In the genomic region with DNA sequence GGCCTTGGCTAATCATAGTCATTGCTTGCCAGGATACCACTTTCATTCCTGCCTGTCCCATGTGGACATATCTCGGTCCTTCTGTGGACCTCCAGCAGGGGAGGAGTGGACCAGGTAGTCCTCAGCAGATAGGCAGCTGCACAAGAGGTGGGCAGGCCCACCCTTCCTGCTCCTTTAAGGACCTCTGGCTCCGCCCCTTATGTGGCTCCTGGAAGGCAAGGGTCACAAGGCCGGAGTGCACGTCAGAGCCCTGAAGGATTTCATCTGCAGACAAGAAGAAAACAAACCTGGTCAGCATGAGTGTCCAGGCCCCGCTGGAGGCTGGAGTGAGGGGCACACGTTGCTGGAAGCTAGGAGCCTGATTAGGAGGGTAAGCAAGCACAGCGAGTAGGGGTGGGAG, we compare ENCODE assay signal across 16 mouse cellular contexts. TPM values are rescaled to one million over a fixed set of nuclear protein-coding genes. Genes with fewer than 3 reads are reported as not detected.
DNase-seq lines count a peak whose midpoint lies in the region; ATAC-seq and TF ChIP-seq lines count a peak whose summit lies in the region.
"Had no signal": no experiment of that assay in that cellular context is flagged by ENCODE, and none has a peak within 500 bp of the region (broad histone marks: within the 10 kb centered on the region; RNA-seq: fewer than 3 reads in every experiment).

No protein-coding gene starts in this region.

- whole genome bisulfite sequencing in midbrain, postnatal 0 days: 67% methylated on average over 7 of the region's 7 CpGs
- 68% methylated on average over 7 of the region's 7 CpGs for WGBS in midbrain, embryonic 11.5 days
- WGBS in kidney, embryonic 15.5 days: 52% methylated on average over 7 of the region's 7 CpGs

- peaks cover 57% of the 10 kb centered on the region for H3K36me3 ChIP-seq in midbrain, postnatal 0 days (ENCODE audit: insufficient read depth, low read length)
- H3K36me3 ChIP-seq in midbrain, embryonic 11.5 days (ENCODE audit: control insufficient read depth, insufficient read depth, low read length): no peaks in the 10 kb centered on the region
- no peaks in the 10 kb centered on the region for H3K36me3 ChIP-seq in kidney, embryonic 15.5 days
- H3K36me3 ChIP-seq: embryonic facial prominence, embryonic 13.5 days had no signal

- H3K27me3 ChIP-seq in midbrain, postnatal 0 days (ENCODE audit: insufficient read depth, low read length): no peaks in the 10 kb centered on the region
- H3K27me3 ChIP-seq in midbrain, embryonic 11.5 days (ENCODE audit: control insufficient read depth, insufficient read depth, low read length): no peaks in the 10 kb centered on the region
- H3K27me3 ChIP-seq in kidney, embryonic 15.5 days: no peaks in the 10 kb centered on the region
- H3K27me3 ChIP-seq: embryonic facial prominence, embryonic 13.5 days had no signal

- DNase-seq in adrenal gland, postnatal 25 days: peak; percentile 9
- DNase-seq in adrenal gland, adult 8-10 months: no peak
- DNase-seq in midbrain, postnatal 0 days (ENCODE audit: low spot score): no peak
- DNase-seq in midbrain, embryonic 11.5 days (ENCODE audit: low spot score, missing footprints): no peak
- no peak for DNase-seq in MN1 (ENCODE audit: low spot score)
- no peak for DNase-seq in thymus, postnatal 4 days
- no peak for DNase-seq in layer of hippocampus, adult 9-10 months (ENCODE audit: low spot score)
- DNase-seq: heart, adult 11 months; thymus, postnatal 36 days had no signal

- no peaks in the 10 kb centered on the region for H3K9me3 ChIP-seq in midbrain, postnatal 0 days (ENCODE audit: low read length)
- H3K9me3 ChIP-seq in midbrain, embryonic 11.5 days (ENCODE audit: control insufficient read depth, low read length): no peaks in the 10 kb centered on the region
- H3K9me3 ChIP-seq in kidney, embryonic 15.5 days (replicated peaks): no peaks in the 10 kb centered on the region
- H3K9me3 ChIP-seq: embryonic facial prominence, embryonic 13.5 days; neural tube, embryonic 13.5 days had no signal

- H3K4me1 ChIP-seq in midbrain, postnatal 0 days (ENCODE audit: insufficient read depth, low read length): no peaks in the 10 kb centered on the region
- no peaks in the 10 kb centered on the region for H3K4me1 ChIP-seq in midbrain, embryonic 11.5 days (ENCODE audit: control insufficient read depth, insufficient read depth, low read length)
- peaks cover 4% of the 10 kb centered on the region; the same call in 1 of the 2 replicates for H3K4me1 ChIP-seq in kidney, embryonic 15.5 days

- ATAC-seq in midbrain, postnatal 0 days (ENCODE audit: low FRiP score): 0 out of 2 replicates have a peak, but pooled peaks have one; percentile 27
- ATAC-seq in midbrain, embryonic 11.5 days (ENCODE audit: low FRiP score): no peak
- ATAC-seq in kidney, embryonic 15.5 days (replicated peaks; ENCODE audit: low FRiP score): 0 out of 2 replicates have a peak, but pooled peaks have one; percentile 33

- no peak overlapping the region for H3K4me3 ChIP-seq in midbrain, postnatal 0 days (ENCODE audit: low read depth, low read length)
- no peak overlapping the region for H3K4me3 ChIP-seq in midbrain, embryonic 11.5 days (ENCODE audit: low read depth, low read length)
- H3K4me3 ChIP-seq in kidney, embryonic 15.5 days (replicated peaks): no peak overlapping the region
- H3K4me3 ChIP-seq: embryonic facial prominence, embryonic 13.5 days; neural tube, embryonic 13.5 days had no signal

- no peak overlapping the region for H3K27ac ChIP-seq in midbrain, postnatal 0 days (ENCODE audit: low read depth, low read length)
- H3K27ac ChIP-seq in midbrain, embryonic 11.5 days (ENCODE audit: low read depth, low read length): no peak overlapping the region
- no peak overlapping the region for H3K27ac ChIP-seq in kidney, embryonic 15.5 days
- H3K27ac ChIP-seq: embryonic facial prominence, embryonic 13.5 days; hindbrain, embryonic 14.5 days; neural tube, embryonic 13.5 days had no signal

- TF ChIP-seq CTCF in midbrain, postnatal 0 days (IDR thresholded peaks at IDR 0.05): no peak

- H3K9ac ChIP-seq in midbrain, postnatal 0 days (replicated peaks; ENCODE audit: low read length, poor library complexity, severe bottlenecking): no peak overlapping the region
- no peak overlapping the region for H3K9ac ChIP-seq in midbrain, embryonic 11.5 days (ENCODE audit: low read length)
- no peak overlapping the region for H3K9ac ChIP-seq in kidney, embryonic 15.5 days
- H3K9ac ChIP-seq: hindbrain, embryonic 14.5 days; neural tube, embryonic 13.5 days had no signal

- no peak overlapping the region for H3K4me2 ChIP-seq in midbrain, postnatal 0 days (ENCODE audit: low read depth, low read length, poor library complexity, severe bottlenecking)
- no peak overlapping the region for H3K4me2 ChIP-seq in midbrain, embryonic 11.5 days
- no peak overlapping the region for H3K4me2 ChIP-seq in kidney, embryonic 15.5 days
- H3K4me2 ChIP-seq: embryonic facial prominence, embryonic 13.5 days; hindbrain, embryonic 14.5 days; neural tube, embryonic 13.5 days had no signal

RNA-seq across cellular contexts. Expression of gene Gm17651, which starts 16.1 kb away (rescaled TPM):
- not detected in 2 replicates for total RNA-seq in adrenal gland, postnatal 25 days (2021)
- not detected for total RNA-seq in adrenal gland, adult 8-10 months (2022)
- total RNA-seq in midbrain, postnatal 0 days (2014; rRNA removed): not detected in 2 replicates
- not detected in 2 replicates for polyA plus RNA-seq in midbrain, postnatal 0 days (2015; fragmentation: Nextera tagmentation; extraction: Ambion mirVana)
- not detected in 2 replicates for polyA plus RNA-seq in midbrain, embryonic 11.5 days (2014; fragmentation: Nextera tagmentation; extraction: Ambion mirVana)
- polyA plus RNA-seq in kidney, embryonic 15.5 days (2015; fragmentation: Nextera tagmentation; extraction: Ambion mirVana): not detected in 2 replicates
- total RNA-seq: ES-E14; liver, adult 2 months; megakaryocyte-erythroid progenitor cell, adult 5-6 weeks had no signal
- polyA plus RNA-seq: embryonic facial prominence, embryonic 13.5 days; hindbrain, embryonic 14.5 days; liver, adult 2 months; neural tube, embryonic 13.5 days had no signal

RNA-seq across cellular contexts. Expression of gene Prkab2, which starts 32.6 kb away (rescaled TPM):
- total RNA-seq in adrenal gland, postnatal 25 days (2021): 9.6 and 11.6 TPM in 2 replicates
- total RNA-seq in adrenal gland, adult 8-10 months (2022): 10 to 100 TPM in 2 of 4 experiments, 1 to 10 TPM in 2; 7.0 to 13.1 (median 10.2) TPM
- total RNA-seq in midbrain, postnatal 0 days (2014; rRNA removed): 30.4 and 33.1 TPM in 2 replicates
- polyA plus RNA-seq in midbrain, postnatal 0 days (2015; fragmentation: Nextera tagmentation; extraction: Ambion mirVana): 17.6 and 18.1 TPM in 2 replicates
- polyA plus RNA-seq in midbrain, embryonic 11.5 days (2014; fragmentation: Nextera tagmentation; extraction: Ambion mirVana): 6.4 and 6.9 TPM in 2 replicates
- polyA plus RNA-seq in kidney, embryonic 15.5 days (2015; fragmentation: Nextera tagmentation; extraction: Ambion mirVana): 6.1 and 6.5 TPM in 2 replicates
